Mouse (Mus musculus) erythroid progenitor cell, adult 5-6 weeks (primary cell): Measurements from ENCODE around the gene Taar2. TPM values are rescaled to one million over a fixed set of nuclear protein-coding genes. Genes with fewer than 3 reads are reported as not detected.

Experiments
- ATAC-seq: replicated peaks from 2 replicates; pipeline ENCODE4 v1.8.0; 2016; ENCODE audit warnings: moderate number of reproducible peaks, mild to moderate bottlenecking, moderate TSS enrichment, inconsistent platforms; ENCODE audit not compliant: poor library complexity, low FRiP score, severe bottlenecking
- total RNA-seq, 2 experiments: library from RNA; stranded (forward) in 1 of 2; stranded (reverse) in 1 of 2; fragments of 150-400 nt in 1 of 2; fragments of 186-747, 209-891 nt in 1 of 2; gene quantifications; 2 replicates each; pipeline versions ENCODE4 v1.2.3 to v1.2.4; 2015 to 2017; ENCODE audit warnings: low replicate concordance in 2 of 2

Gene Taar2
- total RNA-seq, 2 experiments from 2014 or later = not detected

DNA sequence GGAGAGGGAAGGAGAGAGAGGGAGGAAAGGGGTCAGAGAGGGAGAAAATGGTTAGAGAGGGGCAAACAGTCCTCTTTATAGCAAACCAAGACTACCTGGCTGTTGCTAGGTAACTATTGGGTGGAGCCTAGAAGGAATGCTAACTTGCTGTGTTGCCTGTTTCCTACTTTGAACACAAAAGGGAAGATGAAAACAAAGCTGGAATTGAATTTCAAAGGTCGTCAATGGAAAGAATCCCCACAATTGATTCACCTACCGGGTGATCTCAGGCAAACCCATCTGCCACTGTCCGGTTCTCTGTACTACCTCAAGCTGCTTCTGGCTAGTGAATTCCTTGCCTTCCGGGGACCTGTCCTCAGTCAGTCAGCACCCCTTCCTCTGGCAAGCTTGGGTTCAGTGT is 39.6 kb downstream of the Taar2 start:
- ATAC-seq = no peak

DNA sequence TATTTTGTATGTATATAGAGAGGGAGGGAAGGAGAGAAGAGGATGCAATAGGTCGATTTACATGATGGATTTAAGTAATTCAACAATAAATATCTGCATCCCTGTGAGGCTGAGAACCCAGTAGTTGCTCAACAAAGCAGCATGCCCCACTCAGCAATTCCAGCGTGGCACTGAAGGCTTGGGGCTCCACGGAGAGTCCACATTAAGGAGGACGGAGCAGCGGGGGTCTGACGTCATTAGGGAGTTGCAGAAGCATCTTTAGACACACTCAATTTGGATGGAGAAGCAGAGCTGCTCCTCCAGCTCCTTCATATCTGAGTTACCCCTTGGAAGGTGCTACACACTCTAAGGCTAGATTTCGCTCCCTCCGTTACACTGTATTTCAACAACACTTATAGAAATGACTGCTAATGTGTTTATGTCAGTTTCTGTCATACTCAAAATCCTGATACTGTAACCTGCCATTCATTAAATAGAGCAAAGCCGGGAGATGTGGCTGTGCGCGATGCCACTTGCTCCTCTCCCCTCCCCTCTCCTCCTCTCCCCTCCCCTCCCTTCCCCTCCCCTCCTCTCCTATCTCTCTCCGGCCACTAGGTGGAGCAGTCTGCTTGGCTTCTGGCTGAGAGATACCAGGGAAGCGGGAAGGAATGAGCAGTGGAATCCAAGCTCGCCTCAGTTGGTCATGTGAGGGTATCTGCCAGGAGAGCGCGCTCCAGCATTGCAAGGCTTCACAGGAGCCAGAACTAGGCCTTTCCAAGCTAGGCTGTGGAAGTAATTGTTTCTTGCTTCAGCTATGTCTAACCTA is 40.7 kb downstream of the Taar2 start:
- ATAC-seq = peak; percentile 61

DNA sequence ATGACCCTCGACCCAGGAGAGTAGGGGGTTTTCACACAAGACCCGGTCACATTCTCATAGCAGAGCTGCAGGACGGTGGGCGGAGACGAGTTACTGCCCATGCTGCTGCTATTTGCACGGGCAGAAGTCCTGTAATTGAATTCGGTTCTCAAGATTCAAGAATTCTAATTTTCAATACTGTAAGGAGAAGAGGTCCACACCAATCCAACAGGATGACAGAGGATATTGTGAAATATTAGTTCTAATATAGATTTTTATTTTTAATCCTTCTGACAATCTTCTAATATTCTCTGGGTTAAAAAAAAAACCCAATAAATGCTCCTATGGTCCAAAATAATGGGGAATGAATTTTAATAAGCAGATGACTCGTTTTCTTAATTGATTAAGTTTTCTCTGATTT is 47.2 kb downstream of the Taar2 start, which contains the start of gene Taar6:
Gene Taar6 (minus strand): TSS at position 101 of the 400 bp plus-strand sequence.
- no peak for ATAC-seq

DNA sequence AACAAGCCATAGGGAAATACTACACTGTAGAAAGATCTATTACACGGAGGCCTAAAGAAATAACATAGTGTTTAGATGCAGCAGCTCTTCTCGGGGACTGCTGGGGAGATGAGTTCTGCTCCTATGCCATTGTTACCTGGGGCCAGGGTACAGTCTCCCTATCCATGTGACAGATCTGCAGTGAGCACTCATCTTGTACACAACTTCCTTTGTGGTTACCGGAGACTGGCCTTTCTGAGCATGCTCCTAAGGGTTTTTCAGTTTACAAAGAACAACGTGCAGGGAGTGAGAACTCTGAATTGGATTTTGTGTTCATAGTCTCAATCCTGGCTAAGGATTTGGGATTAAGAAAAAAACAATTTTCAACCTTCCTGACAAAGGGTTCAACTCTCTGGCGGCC is 48.0 kb downstream of the Taar2 start:
- ATAC-seq = no peak

Other genes with a start within 250 kb of the Taar2 start
- gene Rps12, start 151.3 kb upstream of the Taar2 start, total RNA-seq (2015; ENCODE audit: low replicate concordance) = 1,496 and 1,704 TPM in 2 replicates
- gene Rps12, start 151.3 kb upstream of the Taar2 start, total RNA-seq (2017; ENCODE audit: low replicate concordance) = 275 and 669 TPM in 2 replicates
- 0.36 TPM in 1 of 2 replicates, not detected in the other for gene Slc18b1, start 141.6 kb upstream of the Taar2 start, total RNA-seq (2015; ENCODE audit: low replicate concordance)
- not detected in 2 replicates for gene Slc18b1, start 141.6 kb upstream of the Taar2 start, total RNA-seq (2017; ENCODE audit: low replicate concordance)
- gene Vnn3, start 87.1 kb upstream of the Taar2 start, total RNA-seq (2015; ENCODE audit: low replicate concordance) = 5.4 TPM in 1 of 2 replicates, not detected in the other
- gene Vnn3, start 87.1 kb upstream of the Taar2 start, total RNA-seq (2017; ENCODE audit: low replicate concordance) = not detected in 2 replicates
- not detected in 2 replicates for gene Vnn1, start 43.9 kb upstream of the Taar2 start, total RNA-seq (2015; ENCODE audit: low replicate concordance)
- gene Vnn1, start 43.9 kb upstream of the Taar2 start, total RNA-seq (2017; ENCODE audit: low replicate concordance) = not detected in 2 replicates
- gene Taar1, start 18.2 kb upstream of the Taar2 start, total RNA-seq (2015; ENCODE audit: low replicate concordance) = not detected in 2 replicates
- gene Taar1, start 18.2 kb upstream of the Taar2 start, total RNA-seq (2017; ENCODE audit: low replicate concordance) = not detected in 2 replicates
- gene Taar3, start 11.0 kb downstream of the Taar2 start, total RNA-seq (2015; ENCODE audit: low replicate concordance) = not detected in 2 replicates
- not detected in 2 replicates for gene Taar3, start 11.0 kb downstream of the Taar2 start, total RNA-seq (2017; ENCODE audit: low replicate concordance)
- gene Taar4, start 21.9 kb downstream of the Taar2 start, total RNA-seq (2015; ENCODE audit: low replicate concordance) = not detected in 2 replicates
- not detected in 2 replicates for gene Taar4, start 21.9 kb downstream of the Taar2 start, total RNA-seq (2017; ENCODE audit: low replicate concordance)
- not detected in 2 replicates for gene Taar5, start 32.1 kb downstream of the Taar2 start, total RNA-seq (2015; ENCODE audit: low replicate concordance)
- not detected in 2 replicates for gene Taar5, start 32.1 kb downstream of the Taar2 start, total RNA-seq (2017; ENCODE audit: low replicate concordance)
- not detected in 2 replicates for gene Taar6, start 47.1 kb downstream of the Taar2 start, total RNA-seq (2015; ENCODE audit: low replicate concordance)
- not detected in 2 replicates for gene Taar6, start 47.1 kb downstream of the Taar2 start, total RNA-seq (2017; ENCODE audit: low replicate concordance)
- gene Taar7a, start 54.9 kb downstream of the Taar2 start, total RNA-seq (2015; ENCODE audit: low replicate concordance) = not detected in 2 replicates
- gene Taar7a, start 54.9 kb downstream of the Taar2 start, total RNA-seq (2017; ENCODE audit: low replicate concordance) = not detected in 2 replicates
- not detected in 2 replicates for gene Taar7b, start 61.4 kb downstream of the Taar2 start, total RNA-seq (2015; ENCODE audit: low replicate concordance)
- not detected in 2 replicates for gene Taar7b, start 61.4 kb downstream of the Taar2 start, total RNA-seq (2017; ENCODE audit: low replicate concordance)
- gene Taar7d, start 88.7 kb downstream of the Taar2 start, total RNA-seq (2015; ENCODE audit: low replicate concordance) = not detected in 2 replicates
- not detected in 2 replicates for gene Taar7d, start 88.7 kb downstream of the Taar2 start, total RNA-seq (2017; ENCODE audit: low replicate concordance)
- not detected in 2 replicates for gene Taar7e, start 99.0 kb downstream of the Taar2 start, total RNA-seq (2015; ENCODE audit: low replicate concordance)
- gene Taar7e, start 99.0 kb downstream of the Taar2 start, total RNA-seq (2017; ENCODE audit: low replicate concordance) = not detected in 2 replicates
- gene Taar7f, start 110.9 kb downstream of the Taar2 start, total RNA-seq (2015; ENCODE audit: low replicate concordance) = not detected in 2 replicates
- gene Taar7f, start 110.9 kb downstream of the Taar2 start, total RNA-seq (2017; ENCODE audit: low replicate concordance) = not detected in 2 replicates
- not detected in 2 replicates for gene Taar8a, start 137.9 kb downstream of the Taar2 start, total RNA-seq (2015; ENCODE audit: low replicate concordance)
- not detected in 2 replicates for gene Taar8a, start 137.9 kb downstream of the Taar2 start, total RNA-seq (2017; ENCODE audit: low replicate concordance)
- gene Taar8b, start 153.7 kb downstream of the Taar2 start, total RNA-seq (2015; ENCODE audit: low replicate concordance) = not detected in 2 replicates
- not detected in 2 replicates for gene Taar8b, start 153.7 kb downstream of the Taar2 start, total RNA-seq (2017; ENCODE audit: low replicate concordance)
- gene Taar8c, start 163.3 kb downstream of the Taar2 start, total RNA-seq (2015; ENCODE audit: low replicate concordance) = not detected in 2 replicates
- not detected in 2 replicates for gene Taar8c, start 163.3 kb downstream of the Taar2 start, total RNA-seq (2017; ENCODE audit: low replicate concordance)
- gene Taar9, start 171.0 kb downstream of the Taar2 start, total RNA-seq (2015; ENCODE audit: low replicate concordance) = not detected in 2 replicates
- gene Taar9, start 171.0 kb downstream of the Taar2 start, total RNA-seq (2017; ENCODE audit: low replicate concordance) = not detected in 2 replicates
- 10.8 and 21.4 TPM in 2 replicates for gene Stx7, start 210.7 kb downstream of the Taar2 start, total RNA-seq (2015; ENCODE audit: low replicate concordance)
- gene Stx7, start 210.7 kb downstream of the Taar2 start, total RNA-seq (2017; ENCODE audit: low replicate concordance) = 30.8 and 35.2 TPM in 2 replicates